Mouse (Mus musculus) lung, postnatal 0 days (tissue): ENCODE data around the gene Cacna2d3. TPM values are rescaled to one million over a fixed set of nuclear protein-coding genes. Genes with fewer than 3 reads are reported as not detected.

Source experiments
- ATAC-seq: fragments of 200-750 bp; cut with Nextera tagmentation; 2 replicates; pipeline ENCODE4 v1.8.0; 2017; ENCODE audit warnings: moderate library complexity
- DNase-seq: peaks from one replicate; pipeline ENCODE4 v3.0.0-alpha.2; 2016; ENCODE audit warnings: low spot score
- H3K27ac ChIP-seq: fragments of 300-500 bp; sonication (generic); 2 replicates; pipeline ENCODE4 v1.5.1; 2014; ENCODE audit warnings: antibody characterized with exemption, mild to moderate bottlenecking, low read length, mixed read lengths
- H3K27me3 ChIP-seq: fragments of 300-500 bp; sonication (generic); replicated peaks from 2 replicates; pipeline ENCODE4 v1.6.1; 2014; ENCODE audit warnings: low read length, mixed read lengths; ENCODE audit not compliant: insufficient read depth
- H3K36me3 ChIP-seq: fragments of 300-500 bp; sonication (generic); 2 replicates; pipeline ENCODE4 v1.6.1; 2014; ENCODE audit warnings: low read length, mixed read lengths; ENCODE audit not compliant: insufficient read depth
- H3K4me1 ChIP-seq: fragments of 300-500 bp; sonication (generic); 2 replicates; pipeline ENCODE4 v1.6.1; 2014; ENCODE audit warnings: antibody characterized with exemption, low read depth, low read length, mixed read lengths; ENCODE audit not compliant: insufficient read depth
- H3K4me2 ChIP-seq: fragments of 300-500 bp; sonication (generic); replicated peaks from 2 replicates; pipeline ENCODE4 v1.6.1; 2014; ENCODE audit warnings: low read depth, mild to moderate bottlenecking, low read length, moderate library complexity, mixed read lengths
- H3K4me3 ChIP-seq: fragments of 300-500 bp; sonication (generic); 2 replicates; pipeline ENCODE4 v1.5.1; 2014; ENCODE audit warnings: low read depth, low read length
- H3K9ac ChIP-seq: fragments of 300-500 bp; sonication (generic); replicated peaks from 2 replicates; pipeline ENCODE4 v1.6.1; 2014; ENCODE audit warnings: low read depth, mild to moderate bottlenecking
- H3K9me3 ChIP-seq: fragments of 300-500 bp; sonication (generic); 2 replicates; pipeline ENCODE4 v1.6.1; 2016; ENCODE audit warnings: low read length, mixed read lengths
- CTCF ChIP-seq: IDR thresholded peaks from 2 replicates; pipeline ENCODE4 v1.5.1; 2016; ENCODE audit warnings: antibody characterized with exemption, mild to moderate bottlenecking
- EP300 ChIP-seq: IDR thresholded peaks from 2 replicates; pipeline ENCODE4 v1.6.1; 2016; ENCODE audit warnings: antibody characterized with exemption, mild to moderate bottlenecking, control low read depth
- WGBS: fragments of 180-500 bp; shearing (Covaris S2); extraction: QIAGEN DNeasy Blood & Tissue Kit; methylation state at CpG from one replicate; pipeline ENCODE4 v1.1.7; 2014; 5-methylcytosine and 5-hydroxymethylcytosine counted together
- polyA plus RNA-seq: library from polyadenylated mRNA; unstranded; fragments of >200 nt; fragmentation: Nextera tagmentation; extraction: Ambion mirVana; gene quantifications from 2 replicates; pipeline ENCODE4 v1.2.1, GENCODE M21; 2015

Gene Cacna2d3
- polyA plus RNA-seq, 1 experiment from 2014 or later, result 0.50 TPM

DNA sequence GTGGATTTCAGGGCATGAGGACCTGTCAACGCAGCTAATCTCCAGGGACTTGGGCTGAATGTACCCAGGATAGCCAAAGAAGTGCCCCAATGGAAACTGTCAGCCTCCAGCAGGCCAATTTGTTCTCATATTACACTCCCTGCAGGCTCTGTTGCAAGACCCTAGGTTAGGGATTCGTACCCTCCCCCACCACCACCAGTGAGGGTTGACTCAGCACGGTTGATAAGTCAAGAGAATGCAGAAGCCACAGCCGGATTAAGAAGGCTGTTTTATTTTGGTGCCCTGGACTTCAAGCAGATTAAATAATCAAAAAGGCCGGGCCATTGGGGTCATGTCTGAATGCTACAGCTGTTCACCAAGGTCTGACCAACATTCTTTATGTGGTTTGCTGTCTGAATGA, 703.8 kb downstream of the Cacna2d3 start, which contains the start of gene Lrtm1:
Lrtm1 (plus strand) TSS at position 326 of the 400 bp plus-strand sequence.
- 9% methylated on average over 5 of the region's 5 CpGs for WGBS
- Histone ChIP-seq H3K4me3 (no peak within 1 kb of the TSS), H3K4me2 (no peak within 1 kb of the TSS), H3K4me1 (no peaks in the 10 kb centered on the region), H3K27ac (no peak within 1 kb of the TSS), H3K9ac (no peak within 1 kb of the TSS), H3K36me3 (no peaks in the 10 kb centered on the region), H3K27me3 (no peaks in the 10 kb centered on the region), H3K9me3 (no peaks in the 10 kb centered on the region)
- peak; percentile 41 for DNase-seq
- TF ChIP-seq EP300 (no peak), CTCF (no peak)
- ATAC-seq, result no peak

DNA sequence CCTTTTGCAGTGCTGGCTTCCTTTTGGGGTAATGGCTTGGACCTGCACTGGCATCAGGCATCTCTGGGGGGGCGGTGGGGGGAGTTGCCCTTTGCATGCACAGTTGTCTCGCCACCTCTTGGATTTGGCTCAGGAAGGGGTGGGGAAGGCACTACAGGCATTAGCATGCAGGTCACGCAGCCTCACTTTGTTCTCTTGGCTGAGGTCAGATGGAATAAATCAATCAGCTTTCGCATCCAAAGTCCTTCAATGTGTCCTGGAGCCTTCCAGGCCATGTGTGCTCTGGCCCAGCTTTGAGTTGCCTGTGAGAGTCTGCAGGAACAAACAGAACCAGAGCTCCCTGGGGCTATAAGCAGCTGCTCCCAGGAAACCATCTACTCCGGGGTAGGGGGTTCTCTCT, 705.8 kb downstream of the Cacna2d3 start:
- WGBS, result 44% methylated on average over 5 of the region's 5 CpGs
- Histone ChIP-seq H3K9ac (no peak overlapping the region), H3K4me3 (no peak overlapping the region), H3K27ac (no peak overlapping the region), H3K9me3 (no peaks in the 10 kb centered on the region), H3K27me3 (no peaks in the 10 kb centered on the region), H3K4me1 (no peaks in the 10 kb centered on the region), H3K4me2 (no peak overlapping the region), H3K36me3 (no peaks in the 10 kb centered on the region)
- TF ChIP-seq EP300 (no peak), CTCF (no peak)
- no peak for ATAC-seq
- DNase-seq, result no peak

DNA sequence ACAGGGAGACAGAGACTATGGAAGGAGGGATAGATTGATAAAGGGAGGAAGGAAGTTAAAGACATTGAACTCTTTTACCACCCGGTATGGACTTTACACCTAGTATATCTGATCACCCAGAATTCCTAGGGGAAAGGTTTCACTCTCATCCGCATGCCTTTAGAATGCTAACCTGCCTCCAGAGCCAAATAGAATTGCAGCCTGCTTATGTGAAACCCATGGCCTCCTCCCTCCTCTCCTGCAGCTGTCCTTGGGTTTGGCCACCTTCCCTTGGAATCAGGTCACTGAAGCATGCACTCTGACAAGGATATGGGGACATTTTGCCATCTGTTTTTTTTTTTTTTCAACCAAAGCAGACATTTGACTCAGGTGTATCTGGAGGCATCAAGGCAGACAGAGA, 707.0 kb downstream of the Cacna2d3 start:
- Histone ChIP-seq H3K4me3 (no peak overlapping the region), H3K36me3 (no peaks in the 10 kb centered on the region), H3K9me3 (no peaks in the 10 kb centered on the region), H3K4me1 (no peaks in the 10 kb centered on the region), H3K4me2 (no peak overlapping the region), H3K27me3 (no peaks in the 10 kb centered on the region), H3K9ac (no peak overlapping the region), H3K27ac (no peak overlapping the region)
- ATAC-seq (no peak), DNase-seq (no peak)
- 85% methylated on average over 2 of the region's 2 CpGs for WGBS
- TF ChIP-seq EP300 (no peak), CTCF (no peak)

DNA sequence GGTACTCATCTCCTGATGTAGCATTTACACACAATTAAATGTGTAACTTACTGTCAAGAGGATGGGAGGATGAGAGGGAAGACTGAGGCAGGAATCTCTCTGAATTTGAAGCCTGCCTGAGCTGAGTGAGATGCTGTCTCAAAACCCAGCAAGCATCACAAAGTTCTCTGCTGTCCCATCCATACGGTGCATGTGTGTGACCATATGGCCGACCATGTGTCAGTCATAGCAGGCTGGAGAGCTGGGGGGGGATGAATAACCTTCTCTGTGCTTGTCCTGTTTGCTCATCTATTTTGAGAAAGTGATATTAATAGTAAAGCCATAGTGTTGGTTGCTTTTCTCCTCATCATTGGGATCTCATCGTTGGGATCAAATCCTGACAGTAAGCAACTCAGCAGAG, 708.5 kb downstream of the Cacna2d3 start:
- DNase-seq, result no peak
- H3K4me1 ChIP-seq, result no peaks in the 10 kb centered on the region
- no peaks in the 10 kb centered on the region for H3K36me3 ChIP-seq
- no peak overlapping the region for H3K4me3 ChIP-seq
- no peaks in the 10 kb centered on the region for H3K9me3 ChIP-seq
- H3K27ac ChIP-seq, result no peak overlapping the region
- H3K27me3 ChIP-seq, result no peaks in the 10 kb centered on the region
- no peak overlapping the region for H3K4me2 ChIP-seq
- TF ChIP-seq CTCF, result no peak
- TF ChIP-seq EP300, result no peak
- no peak overlapping the region for H3K9ac ChIP-seq
- 82% methylated on average over 3 of the region's 3 CpGs for WGBS
- no peak for ATAC-seq

DNA sequence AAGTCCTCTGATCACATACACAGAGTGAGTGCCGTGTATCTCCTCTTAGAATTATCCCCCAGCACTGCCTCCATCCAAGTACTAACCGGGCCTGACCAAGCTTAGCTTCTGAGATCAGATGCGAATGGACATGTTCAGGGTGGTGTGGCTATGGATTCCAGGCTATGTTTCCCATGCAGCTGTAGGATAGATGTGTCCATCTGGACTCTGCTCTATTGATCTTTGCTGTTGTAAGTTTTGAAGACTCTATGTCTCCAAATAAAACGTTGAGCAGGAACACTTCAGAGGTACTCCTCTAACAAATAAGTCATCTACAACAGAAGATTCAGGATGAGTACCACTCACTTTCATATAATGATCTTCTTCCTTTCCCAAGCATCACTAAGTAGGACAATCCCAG, 712.0 kb downstream of the Cacna2d3 start:
- TF ChIP-seq CTCF, result no peak
- DNase-seq (no peak), ATAC-seq (no peak)
- Histone ChIP-seq H3K4me1 (no peaks in the 10 kb centered on the region), H3K27me3 (no peaks in the 10 kb centered on the region), H3K27ac (no peak overlapping the region), H3K9me3 (no peaks in the 10 kb centered on the region), H3K9ac (no peak overlapping the region), H3K4me2 (no peak overlapping the region), H3K4me3 (no peak overlapping the region), H3K36me3 (no peaks in the 10 kb centered on the region)
- 87% methylated on average over 4 of the region's 4 CpGs for WGBS

GRCm38 (mm10) chr14:29005228-29005840, 716.3 kb downstream of the Cacna2d3 start:
- H3K4me1 ChIP-seq, result no peaks in the 10 kb centered on the region
- H3K4me2 ChIP-seq, result no peak overlapping the region
- 86% methylated on average over 4 of the region's 5 CpGs for WGBS
- no peaks in the 10 kb centered on the region for H3K9me3 ChIP-seq
- no peak for ATAC-seq
- H3K9ac ChIP-seq, result no peak overlapping the region
- H3K27me3 ChIP-seq, result no peaks in the 10 kb centered on the region
- DNase-seq, result no peak
- no peak overlapping the region for H3K27ac ChIP-seq
- TF ChIP-seq EP300 (no peak), CTCF (no peak)
- no peak overlapping the region for H3K4me3 ChIP-seq
- H3K36me3 ChIP-seq, result no peaks in the 10 kb centered on the region

- Histone ChIP-seq H3K4me1 (no peaks in the 10 kb centered on the region), H3K36me3 (no peaks in the 10 kb centered on the region), H3K4me3 (no peak overlapping the region), H3K9ac (no peak overlapping the region), H3K27me3 (no peaks in the 10 kb centered on the region), H3K27ac (no peak overlapping the region), H3K4me2 (no peak overlapping the region), H3K9me3 (no peaks in the 10 kb centered on the region)
- TF ChIP-seq EP300 (no peak), CTCF (no peak)
- 88% methylated on average over 3 of the region's 3 CpGs for WGBS
- DNase-seq (no peak), ATAC-seq (no peak)
Observed at GRCm38 (mm10) chr14:28996569-28996968, 725.1 kb downstream of the Cacna2d3 start.
